Mouse (Mus musculus) liver, postnatal 0 days (tissue): ENCODE measurements around the gene Ggact.

Source experiments
- CTCF ChIP-seq: sonication (generic); IDR thresholded peaks from 2 replicates; pipeline ENCODE4 v1.5.1; 2016; ENCODE audit warnings: antibody characterized with exemption, low read depth
- EP300 ChIP-seq: IDR thresholded peaks from 2 replicates; pipeline ENCODE4 v1.6.1; 2016; ENCODE audit warnings: antibody characterized with exemption, low read depth, mild to moderate bottlenecking

GRCm38 (mm10) chr14:122887278-122887677 lies 26.3 kb downstream of the Ggact start:
- TF ChIP-seq CTCF (no peak), EP300 (no peak)
